ENCODE assay signal across 13 mouse cellular contexts in genomic region chr11:98057466-98057865, GRCm38 (mm10). TPM values are rescaled to one million over a fixed set of nuclear protein-coding genes. Genes with fewer than 3 reads are reported as not detected.
A peak's percentile ranks its signal among the peaks of the same experiment; 100 is the strongest.
DNase-seq lines count a peak whose midpoint lies in the region; ATAC-seq lines count a peak whose summit lies in the region.
"Had no signal": no experiment of that assay in that cellular context is flagged by ENCODE, and none has a peak within 500 bp of the region (broad histone marks: within the 10 kb centered on the region; RNA-seq: fewer than 3 reads in every experiment).

No protein-coding gene starts in this region.

- H3K36me3 ChIP-seq in heart, embryonic 15.5 days, result no peaks in the 10 kb centered on the region
- no peaks in the 10 kb centered on the region for H3K36me3 ChIP-seq in megakaryocyte, embryonic 14.5 days (replicated peaks; ENCODE audit: low read length)
- H3K36me3 ChIP-seq in neural tube, embryonic 15.5 days, result no peaks in the 10 kb centered on the region

- no peak for ATAC-seq in heart, embryonic 15.5 days (replicated peaks; ENCODE audit: insufficient number of reproducible peaks, insufficient read depth, low FRiP score, low read depth)
- no peak for ATAC-seq in megakaryocyte, adult 5-6 weeks (ENCODE audit: poor library complexity, severe bottlenecking)
- no peak for ATAC-seq in neural tube, embryonic 15.5 days (ENCODE audit: low FRiP score)

- H3K4me3 ChIP-seq in heart, embryonic 15.5 days, result no peak overlapping the region
- H3K4me3 ChIP-seq in megakaryocyte, embryonic 14.5 days (replicated peaks), result peak overlapping the region; percentile 46
- H3K4me3 ChIP-seq in neural tube, embryonic 15.5 days (replicated peaks), result no peak overlapping the region

- intact Hi-C loops in heart, postnatal 10 days (cut with DNase I), result no loop called here

- H3K4me1 ChIP-seq in heart, embryonic 15.5 days (replicated peaks), result peaks cover 27% of the 10 kb centered on the region
- peaks cover 14% of the 10 kb centered on the region for H3K4me1 ChIP-seq in megakaryocyte, embryonic 14.5 days
- H3K4me1 ChIP-seq in neural tube, embryonic 15.5 days, result peaks cover 21% of the 10 kb centered on the region

- no peak overlapping the region for H3K9ac ChIP-seq in heart, embryonic 15.5 days
- no peak overlapping the region for H3K9ac ChIP-seq in neural tube, embryonic 15.5 days (replicated peaks)
- H3K9ac ChIP-seq: liver, postnatal 0 days had no signal

- H3K27ac ChIP-seq in heart, embryonic 15.5 days, result no peak overlapping the region
- 0 out of 2 replicates have a peak overlapping the region, but pooled peaks have one; percentile 29 for H3K27ac ChIP-seq in neural tube, embryonic 15.5 days (replicated peaks)

- no peak for DNase-seq in heart, postnatal 10 days
- peak; percentile 45 for DNase-seq in MN1 (ENCODE audit: low spot score)
- DNase-seq in gastrocnemius, adult 8-10 months (ENCODE audit: low spot score in 2 of 2), result no peak
- DNase-seq in gastrocnemius, postnatal 25 days, result no peak
- DNase-seq: cerebellum, adult 9-10 months; liver, postnatal 0 days; midbrain, embryonic 14.5 days; thymus, adult 2 months had no signal

- peaks cover 34% of the 10 kb centered on the region for H3K27me3 ChIP-seq in heart, embryonic 15.5 days
- peaks cover 85% of the 10 kb centered on the region for H3K27me3 ChIP-seq in megakaryocyte, embryonic 14.5 days (replicated peaks)
- H3K27me3 ChIP-seq in neural tube, embryonic 15.5 days (replicated peaks), result peaks cover 6% of the 10 kb centered on the region; the same call in 1 of the 2 replicates

- peak overlapping the region; percentile 32 for H3K4me2 ChIP-seq in heart, embryonic 15.5 days
- no peak overlapping the region for H3K4me2 ChIP-seq in neural tube, embryonic 15.5 days

- 11% methylated on average over 9 of the region's 9 CpGs for WGBS in heart, embryonic 15.5 days
- 30% methylated on average over 9 of the region's 9 CpGs for WGBS in neural tube, embryonic 15.5 days

- H3K9me3 ChIP-seq in heart, embryonic 15.5 days (replicated peaks), result no peaks in the 10 kb centered on the region
- H3K9me3 ChIP-seq in megakaryocyte, embryonic 14.5 days, result no peaks in the 10 kb centered on the region; the same call in 1 of the 2 replicates
- no peaks in the 10 kb centered on the region for H3K9me3 ChIP-seq in neural tube, embryonic 15.5 days (replicated peaks)

RNA-seq across cellular contexts. Expression of gene Stac2, which starts 4.2 kb away (rescaled TPM):
- polyA plus RNA-seq in heart, embryonic 15.5 days (2015; fragmentation: Nextera tagmentation; extraction: Ambion mirVana), result 0.78 and 1.0 TPM in 2 replicates
- under 1 TPM; 0.31 to 0.42 TPM for total RNA-seq in heart, postnatal 10 days (2021)
- polyA plus RNA-seq in megakaryocyte, embryonic 14.5 days (2012; ENCODE audit: insufficient read depth, low replicate concordance), result 1.5 TPM in 1 of 2 replicates, not detected in the other
- 0.09 TPM in 1 of 2 replicates, not detected in the other for total RNA-seq in megakaryocyte, adult 5-6 weeks (2015)
- 0.04 and 0.08 TPM in 2 replicates for total RNA-seq in megakaryocyte, adult 5-6 weeks (2017)
- polyA plus RNA-seq in neural tube, embryonic 15.5 days (2015; fragmentation: Nextera tagmentation; extraction: Ambion mirVana), result 15.8 and 18.2 TPM in 2 replicates
- total RNA-seq in gastrocnemius, adult 8-10 months (2022), result under 1 TPM in 2 of 4 experiments, not detected in 2; 0.11 to 0.70 TPM
- total RNA-seq in gastrocnemius, postnatal 25 days (2021), result under 1 TPM in 1 of 2 experiments, not detected in 1; 0.13 TPM
- total RNA-seq: granulocyte monocyte progenitor cell, adult 5-6 weeks had no signal

RNA-seq across cellular contexts. Expression of gene Rpl19, which starts 31.0 kb away (rescaled TPM):
- 601 and 668 TPM in 2 replicates for polyA plus RNA-seq in heart, embryonic 15.5 days (2015; fragmentation: Nextera tagmentation; extraction: Ambion mirVana)
- 100 to 1,000 TPM; 713 to 718 TPM for total RNA-seq in heart, postnatal 10 days (2021)
- 275 and 2,598 TPM in 2 replicates for polyA plus RNA-seq in megakaryocyte, embryonic 14.5 days (2012; ENCODE audit: insufficient read depth, low replicate concordance)
- 2,687 and 2,729 TPM in 2 replicates for total RNA-seq in megakaryocyte, adult 5-6 weeks (2015)
- total RNA-seq in megakaryocyte, adult 5-6 weeks (2017), result 1,233 and 1,246 TPM in 2 replicates
- polyA plus RNA-seq in neural tube, embryonic 15.5 days (2015; fragmentation: Nextera tagmentation; extraction: Ambion mirVana), result 655 and 750 TPM in 2 replicates
- total RNA-seq in gastrocnemius, adult 8-10 months (2022), result 100 to 1,000 TPM; 364 to 479 (median 402) TPM
- 100 to 1,000 TPM; 421 to 453 TPM for total RNA-seq in gastrocnemius, postnatal 25 days (2021)

RNA-seq across cellular contexts. Expression of gene Cacnb1, which starts 34.6 kb away (rescaled TPM):
- 5.8 and 8.5 TPM in 2 replicates for polyA plus RNA-seq in heart, embryonic 15.5 days (2015; fragmentation: Nextera tagmentation; extraction: Ambion mirVana)
- total RNA-seq in heart, postnatal 10 days (2021), result 1 to 10 TPM; 7.4 to 8.0 TPM
- 1.4 and 2.8 TPM in 2 replicates for polyA plus RNA-seq in megakaryocyte, embryonic 14.5 days (2012; ENCODE audit: insufficient read depth, low replicate concordance)
- 1.2 and 1.4 TPM in 2 replicates for total RNA-seq in megakaryocyte, adult 5-6 weeks (2015)
- 0.62 and 0.65 TPM in 2 replicates for total RNA-seq in megakaryocyte, adult 5-6 weeks (2017)
- polyA plus RNA-seq in neural tube, embryonic 15.5 days (2015; fragmentation: Nextera tagmentation; extraction: Ambion mirVana), result 50.9 and 63.0 TPM in 2 replicates
- 100 to 1,000 TPM; 172 to 203 (median 187) TPM for total RNA-seq in gastrocnemius, adult 8-10 months (2022)
- 100 to 1,000 TPM; 212 to 259 TPM for total RNA-seq in gastrocnemius, postnatal 25 days (2021)

Comparison
In these comparisons a context has a peak if more than half of its experiments do, and no peak if none do; other contexts are left out.
1. RNA of gene Cacnb1, which starts 34.6 kb away (total RNA-seq): 212 to 259 TPM in gastrocnemius, postnatal 25 days and 172 to 203 TPM in gastrocnemius, adult 8-10 months; 7.4 to 8.0 TPM in heart, postnatal 10 days and 0.62 to 1.4 TPM in megakaryocyte, adult 5-6 weeks; every median in the first group is over 10 times any median in the second.